Mouse (Mus musculus) erythroblast, embryonic 14.5 days (primary cell): Measurements from ENCODE around the gene BC017158. TPM values are rescaled to one million over a fixed set of nuclear protein-coding genes. Genes with fewer than 3 reads are reported as not detected.
A peak's percentile ranks its signal among the peaks of the same experiment; 100 is the strongest.
"Not testable (repeated sequence)": the region's sequence is repeated elsewhere in the genome, so short reads cannot be mapped to it uniquely, and the experiment has no call there.

Experiments
- H3K27me3 ChIP-seq: 2 replicates; pipeline ENCODE4 v1.6.1; 2012; ENCODE audit warnings: inconsistent platforms; ENCODE audit not compliant: control insufficient read depth
- H3K36me3 ChIP-seq: 2 replicates; pipeline ENCODE4 v1.6.1; 2012; ENCODE audit warnings: mild to moderate bottlenecking, inconsistent platforms; ENCODE audit not compliant: control insufficient read depth
- H3K4me1 ChIP-seq: 2 replicates; pipeline ENCODE4 v1.6.1; 2012; ENCODE audit warnings: inconsistent platforms; ENCODE audit not compliant: control insufficient read depth
- H3K4me3 ChIP-seq: replicated peaks from 2 replicates; pipeline ENCODE3; 2012; ENCODE audit warnings: moderate library complexity, mild to moderate bottlenecking, inconsistent platforms
- H3K9me3 ChIP-seq: 2 replicates; pipeline ENCODE4 v1.6.1; 2012; ENCODE audit warnings: low read length, inconsistent platforms, mixed read lengths; ENCODE audit not compliant: control insufficient read depth
- GATA1 ChIP-seq: IDR thresholded peaks from 2 replicates; pipeline ENCODE4 v1.6.1; 2012; ENCODE audit warnings: low read length, inconsistent platforms, mixed read lengths
- TAL1 ChIP-seq: IDR thresholded peaks from 3 replicates; pipeline ENCODE4 v1.6.1; 2012; ENCODE audit warnings: low read length, inconsistent platforms, mixed read lengths
- polyA plus RNA-seq: library from polyadenylated mRNA; stranded (reverse); fragments of >175 nt; gene quantifications from 2 replicates; pipeline ENCODE4 v1.2.3, GENCODE M21; 2012

Gene BC017158
- 7.3 and 9.0 TPM in 2 replicates for polyA plus RNA-seq

DNA sequence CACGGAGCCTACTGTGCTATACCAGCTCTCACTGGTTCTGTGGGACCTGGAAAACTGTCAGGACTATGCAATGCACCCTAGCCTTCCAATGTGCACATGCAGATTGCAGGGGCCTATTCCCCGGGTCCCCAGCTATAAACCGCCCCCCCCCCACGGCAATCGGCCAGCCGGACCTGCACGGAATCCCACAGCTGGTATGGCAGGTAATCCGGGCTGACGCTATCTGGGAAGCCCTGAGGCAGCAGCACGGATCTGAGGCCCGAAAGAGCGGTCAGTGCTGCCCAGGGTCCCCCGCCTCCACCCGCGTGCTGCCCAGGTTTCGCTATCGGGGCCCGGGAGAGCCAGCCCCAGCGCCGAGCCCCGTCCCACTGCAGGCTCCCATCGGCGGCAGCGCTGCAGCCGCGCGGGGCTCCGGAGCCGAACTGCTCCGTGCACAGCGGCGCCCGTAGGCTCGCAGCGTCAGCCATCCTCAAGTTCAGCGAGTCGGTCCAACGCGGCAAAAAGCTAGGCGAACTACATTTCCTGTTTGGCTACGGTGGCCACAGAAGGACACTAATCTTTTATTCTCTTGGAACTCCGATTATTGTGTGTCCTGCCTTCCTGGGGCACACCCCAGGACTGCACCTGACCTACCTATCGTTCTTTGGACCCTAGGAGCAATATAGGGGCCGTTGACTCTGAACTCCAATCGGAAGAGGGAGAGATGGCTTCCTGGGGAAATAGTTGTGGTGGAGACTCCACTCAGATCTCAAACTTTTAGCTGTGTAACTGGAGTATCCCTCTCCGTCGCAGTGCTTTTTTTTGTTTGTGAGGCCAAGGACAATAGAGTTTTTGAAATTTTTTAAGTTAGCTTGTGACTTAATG lies at the start of gene BC017158:
Gene BC017158, minus strand, starts transcription at position 554 of the 864 bp plus-strand sequence.
- no peaks in the 10 kb centered on the region for H3K27me3 ChIP-seq
- TF ChIP-seq GATA1 (no peak), TAL1 (no peak)
- peaks cover 92% of the 10 kb centered on the region for H3K4me1 ChIP-seq
- peaks cover 52% of the 10 kb centered on the region for H3K36me3 ChIP-seq
- H3K4me3 ChIP-seq = peak within 1 kb of the TSS; percentile 97
- no peaks in the 10 kb centered on the region for H3K9me3 ChIP-seq

DNA sequence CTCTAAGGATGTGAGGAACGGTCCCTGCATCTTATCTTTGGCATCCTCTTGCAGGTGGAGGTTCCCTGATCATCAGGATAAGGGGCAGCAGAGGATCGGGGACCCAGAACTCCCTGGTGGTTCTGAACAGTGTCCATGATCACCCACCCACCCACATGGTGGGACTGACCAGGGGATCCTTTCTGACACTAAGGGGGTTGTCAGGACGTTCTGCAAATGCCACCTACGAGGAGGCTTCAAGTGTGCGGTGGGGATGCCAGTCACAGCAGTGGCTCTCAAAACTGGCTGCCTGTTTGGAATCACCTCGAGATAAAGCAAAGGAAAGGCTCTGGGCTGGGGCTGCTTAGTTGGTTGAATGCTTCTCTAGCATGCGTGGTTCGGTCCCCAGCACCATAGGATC lies 49.0 kb upstream of the BC017158 start:
- Histone ChIP-seq H3K36me3 (no peaks in the 10 kb centered on the region), H3K27me3 (no peaks in the 10 kb centered on the region; the same call in 1 of the 2 replicates), H3K4me3 (no peak overlapping the region), H3K4me1 (peaks cover 9% of the 10 kb centered on the region), H3K9me3 (peaks cover 9% of the 10 kb centered on the region)
- TF ChIP-seq TAL1 = no peak
- no peak for TF ChIP-seq GATA1

DNA sequence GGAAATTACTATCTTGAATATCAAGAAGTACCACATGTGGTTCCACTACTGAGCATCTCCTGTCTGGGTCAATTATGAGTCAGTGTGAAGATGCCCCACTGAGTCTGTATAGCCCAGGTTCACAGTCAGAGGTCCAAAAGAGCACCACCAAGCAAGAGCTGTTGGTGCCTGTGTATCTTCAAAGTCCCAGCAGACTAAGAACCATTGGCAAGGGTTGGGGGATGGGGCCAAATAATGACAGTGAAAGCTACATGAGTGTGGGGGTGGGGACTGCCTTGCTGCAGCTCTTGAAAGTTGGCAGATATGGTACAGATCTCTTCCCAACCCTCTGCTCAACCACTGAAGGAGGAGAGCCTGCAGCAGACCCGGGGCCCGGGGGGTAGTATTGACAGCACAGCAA lies 48.6 kb upstream of the BC017158 start:
- Histone ChIP-seq H3K4me1 (peaks cover 9% of the 10 kb centered on the region), H3K9me3 (peaks cover 9% of the 10 kb centered on the region), H3K4me3 (no peak overlapping the region), H3K27me3 (no peaks in the 10 kb centered on the region), H3K36me3 (no peaks in the 10 kb centered on the region)
- TF ChIP-seq TAL1 = no peak
- no peak for TF ChIP-seq GATA1

DNA sequence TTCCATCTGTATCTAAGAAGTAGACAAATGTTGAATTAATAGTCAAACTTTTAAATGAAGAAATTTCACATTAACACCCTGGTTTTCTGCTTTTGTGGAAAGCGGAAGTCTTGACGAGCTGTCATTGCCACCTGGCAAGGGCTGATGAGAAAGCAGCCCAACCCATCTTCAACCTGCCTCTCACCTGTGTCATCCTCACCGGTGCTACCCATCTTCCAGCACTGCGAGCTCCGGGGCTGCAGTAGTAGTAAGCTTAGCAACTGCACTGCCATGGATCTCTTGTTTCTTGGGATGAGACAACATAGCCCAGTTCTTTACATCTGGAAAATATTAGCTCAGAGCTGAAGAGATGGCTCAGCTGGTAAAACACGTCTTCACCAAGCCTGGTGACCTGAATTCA lies 47.7 kb upstream of the BC017158 start:
- peaks cover 9% of the 10 kb centered on the region for H3K9me3 ChIP-seq
- H3K4me3 ChIP-seq = no peak overlapping the region
- TF ChIP-seq GATA1 (no peak), TAL1 (no peak)
- H3K36me3 ChIP-seq = no peaks in the 10 kb centered on the region
- peaks cover 9% of the 10 kb centered on the region for H3K4me1 ChIP-seq
- H3K27me3 ChIP-seq = no peaks in the 10 kb centered on the region

DNA sequence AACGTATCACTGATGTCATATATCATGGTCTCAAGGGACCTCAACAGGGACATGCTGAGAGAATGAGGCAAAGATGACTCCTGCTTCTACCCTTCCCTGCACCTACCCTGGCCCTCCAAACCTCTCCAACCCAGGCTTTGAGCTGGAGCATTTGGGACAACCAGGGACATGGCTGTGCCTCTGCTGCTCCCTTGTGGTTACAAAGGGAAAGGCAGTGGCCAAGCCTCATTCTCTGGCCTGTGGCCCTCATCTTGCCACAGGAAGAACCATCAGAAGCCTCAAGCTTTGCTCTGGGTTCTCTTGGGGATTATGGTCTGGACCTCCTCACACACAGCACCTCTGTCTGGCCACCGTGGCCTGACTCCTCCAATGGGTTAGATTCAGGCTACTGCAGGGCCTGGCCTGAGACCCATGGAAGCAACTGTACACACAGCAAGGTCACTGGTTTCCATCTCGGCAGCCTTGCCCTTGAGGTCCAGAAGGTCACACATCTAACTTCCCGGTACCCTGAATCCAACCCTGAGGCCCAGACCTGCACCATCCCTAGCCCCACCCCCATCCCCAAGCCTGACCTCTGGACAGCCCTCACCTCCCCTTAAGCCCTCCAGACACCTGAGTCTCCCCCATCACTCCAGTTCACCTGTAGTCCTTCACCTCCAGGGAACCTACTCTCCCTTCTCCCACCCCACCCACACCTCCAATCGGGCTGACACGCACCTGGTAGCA lies 47.1 kb upstream of the BC017158 start:
- no peak overlapping the region for H3K4me3 ChIP-seq
- TF ChIP-seq TAL1 (no peak), GATA1 (no peak)
- H3K36me3 ChIP-seq = no peaks in the 10 kb centered on the region
- H3K27me3 ChIP-seq = no peaks in the 10 kb centered on the region
- peaks cover 9% of the 10 kb centered on the region for H3K9me3 ChIP-seq
- peaks cover 9% of the 10 kb centered on the region for H3K4me1 ChIP-seq

DNA sequence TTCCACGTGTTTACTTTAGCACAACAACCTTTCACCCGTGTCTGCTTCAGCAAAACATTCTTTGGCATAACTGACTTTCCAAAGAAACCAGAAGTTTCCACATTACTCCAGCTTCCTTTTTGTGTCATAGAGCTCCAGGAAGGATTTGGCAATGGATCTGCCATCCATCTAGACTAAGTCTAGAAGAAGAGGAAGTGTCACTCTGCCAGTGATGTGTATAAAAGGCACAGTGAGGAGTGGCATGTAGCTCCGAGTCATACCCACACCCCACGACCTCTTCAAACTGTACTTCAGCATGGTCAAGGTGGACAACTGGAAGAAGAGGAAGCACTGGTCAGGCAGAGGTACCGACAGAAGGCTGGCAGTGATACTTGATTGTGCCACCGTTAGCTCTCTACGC lies 46.5 kb upstream of the BC017158 start:
- Histone ChIP-seq H3K27me3 (no peaks in the 10 kb centered on the region), H3K4me3 (no peak overlapping the region), H3K36me3 (no peaks in the 10 kb centered on the region), H3K9me3 (peaks cover 9% of the 10 kb centered on the region), H3K4me1 (peaks cover 9% of the 10 kb centered on the region)
- no peak for TF ChIP-seq GATA1
- TF ChIP-seq TAL1 = no peak

DNA sequence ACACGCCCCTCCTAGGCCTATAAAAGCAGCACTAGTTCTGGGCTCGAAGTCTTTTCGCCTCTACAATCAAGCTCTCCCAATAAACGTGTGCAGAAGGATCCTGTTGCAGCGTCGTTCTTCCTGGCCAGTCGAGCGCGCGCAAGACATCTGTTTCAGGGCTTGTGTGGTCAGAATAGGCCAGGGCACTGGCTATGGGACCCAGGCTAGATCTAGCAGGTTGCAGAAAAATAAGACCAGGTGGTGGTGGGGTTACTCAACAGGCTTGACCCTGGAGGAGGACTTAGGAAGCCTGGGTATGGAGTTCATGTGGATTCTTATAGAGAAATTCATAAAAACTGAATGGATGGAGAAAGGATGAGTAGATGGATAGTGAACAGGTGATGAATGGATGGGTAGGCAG lies 44.7 kb upstream of the BC017158 start:
- H3K9me3 ChIP-seq, H3K4me1 ChIP-seq, H3K36me3 ChIP-seq, H3K4me3 ChIP-seq, H3K27me3 ChIP-seq: not testable (repeated sequence)

DNA sequence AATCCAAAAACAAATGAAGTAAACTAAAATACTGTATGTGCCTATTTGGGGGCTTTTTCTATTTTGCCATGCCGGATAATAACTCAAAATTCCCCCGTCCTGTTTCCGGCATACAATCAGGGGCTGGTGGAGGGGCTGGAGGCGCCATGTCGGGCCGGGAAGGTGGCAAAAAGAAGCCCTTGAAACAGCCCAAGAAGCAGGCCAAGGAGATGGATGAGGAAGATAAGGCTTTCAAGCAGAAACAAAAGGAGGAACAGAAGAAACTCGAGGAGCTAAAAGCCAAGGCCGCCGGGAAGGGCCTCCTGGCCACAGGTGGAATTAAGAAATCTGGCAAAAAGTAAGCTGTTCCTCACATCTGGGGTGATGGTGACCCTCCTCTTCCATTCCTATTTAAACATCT lies 42.4 kb upstream of the BC017158 start:
- H3K36me3 ChIP-seq, H3K4me3 ChIP-seq, H3K9me3 ChIP-seq, H3K4me1 ChIP-seq, H3K27me3 ChIP-seq: not testable (repeated sequence)

DNA sequence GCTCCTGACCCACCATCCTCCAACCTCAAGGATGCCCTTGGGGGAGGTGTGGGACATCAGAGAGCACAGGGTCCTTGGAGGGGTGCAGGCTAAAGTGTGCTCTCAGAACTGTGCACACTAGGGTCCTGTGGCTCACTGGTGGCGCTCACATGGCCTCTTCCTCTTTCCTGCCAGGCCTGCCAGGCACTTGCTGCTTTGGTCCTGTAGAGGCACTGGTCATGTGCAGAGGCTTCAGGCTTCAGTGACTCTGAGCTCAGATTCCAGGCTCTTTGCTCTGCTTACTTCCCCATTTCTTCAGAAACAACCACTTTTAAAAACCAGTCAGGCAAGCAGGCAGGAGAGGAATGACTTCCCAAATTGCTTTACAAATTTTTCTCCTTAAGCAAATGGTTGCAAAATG lies 34.9 kb upstream of the BC017158 start:
- TF ChIP-seq TAL1 (no peak), GATA1 (no peak)
- Histone ChIP-seq H3K36me3 (no peaks in the 10 kb centered on the region), H3K27me3 (no peaks in the 10 kb centered on the region), H3K4me1 (peaks cover 29% of the 10 kb centered on the region), H3K9me3 (no peaks in the 10 kb centered on the region), H3K4me3 (no peak overlapping the region)

DNA sequence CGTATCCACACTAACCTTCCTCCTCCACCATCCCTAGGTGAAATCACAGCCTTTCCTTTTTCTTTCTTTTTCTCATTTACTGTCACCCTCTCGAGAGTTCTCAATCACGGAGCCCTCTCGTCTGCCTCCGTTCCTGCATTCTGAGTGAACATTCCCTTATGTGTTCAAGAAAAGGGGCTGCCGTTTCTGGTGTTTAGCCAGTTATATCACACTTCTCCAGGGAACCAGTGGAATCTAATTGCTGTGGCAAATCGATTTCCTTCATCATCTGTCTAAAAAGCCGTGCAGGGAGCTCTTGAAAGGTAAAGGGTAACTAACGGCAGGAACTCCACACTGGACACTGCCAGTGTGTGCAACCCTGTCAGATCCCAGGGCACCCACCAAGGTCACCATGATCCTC lies 33.0 kb upstream of the BC017158 start:
- H3K36me3 ChIP-seq = peaks cover 2% of the 10 kb centered on the region

More for the DNA sequence above, 33.0 kb upstream of the BC017158 start:
- TF ChIP-seq TAL1 (no peak), GATA1 (no peak)
- Histone ChIP-seq H3K9me3 (no peaks in the 10 kb centered on the region), H3K4me1 (peaks cover 36% of the 10 kb centered on the region), H3K4me3 (no peak overlapping the region), H3K27me3 (no peaks in the 10 kb centered on the region)
